Mouse (Mus musculus) right cerebral cortex, adult 2 months (tissue): Measurements from ENCODE around the gene Ccdc136.

Experiments used
- DNase-seq, 2 experiments: peaks; one replicate each; pipeline ENCODE4 v3.0.0; 2021 to 2022; ENCODE audit warnings: low spot score in 2 of 2

Gene Ccdc136

GRCm38 (mm10) chr6:29436461-29436934 is 40.4 kb downstream of the Ccdc136 start:
- no peak for DNase-seq

DNA sequence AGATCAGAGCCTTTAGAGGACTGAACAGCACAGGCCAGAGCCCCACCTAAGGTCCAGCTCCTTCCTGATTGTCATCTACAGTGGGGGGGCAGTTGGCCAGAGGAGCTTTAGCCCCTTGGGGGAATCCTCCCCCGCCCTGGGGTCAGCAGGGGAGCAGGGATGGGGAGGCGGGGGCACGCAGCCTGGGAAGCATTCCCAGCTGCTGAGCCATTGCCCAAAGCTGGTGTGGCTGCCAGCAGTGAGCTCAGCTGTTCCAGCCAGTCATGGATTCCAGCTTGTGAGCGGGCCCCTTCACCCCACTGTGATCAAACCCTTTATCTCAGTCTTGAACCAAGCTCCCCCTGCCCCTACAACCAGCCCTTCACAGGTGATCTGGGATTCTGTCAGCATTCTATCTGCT is 43.1 kb downstream of the Ccdc136 start:
- no peak for DNase-seq

DNA sequence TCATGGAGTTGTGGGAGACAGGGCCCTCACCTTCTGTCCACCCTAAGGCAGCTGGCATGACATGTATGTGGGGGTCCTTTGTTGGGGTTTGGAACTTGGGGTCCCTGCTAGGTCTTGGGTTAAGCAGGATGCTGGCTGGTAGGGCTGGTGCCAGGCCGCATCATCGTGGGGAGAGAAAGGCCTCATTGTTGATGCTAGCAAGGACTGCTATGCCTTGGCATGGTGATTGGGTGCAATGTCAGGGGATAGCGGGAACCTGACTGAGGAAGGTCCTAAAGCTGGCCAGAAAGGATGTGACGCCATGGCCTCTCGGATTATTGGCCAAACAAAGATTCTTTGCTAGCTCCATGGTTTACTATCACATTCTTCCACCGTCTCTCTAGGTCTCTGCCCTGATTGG is 43.7 kb downstream of the Ccdc136 start:
- DNase-seq, result no peak

DNA sequence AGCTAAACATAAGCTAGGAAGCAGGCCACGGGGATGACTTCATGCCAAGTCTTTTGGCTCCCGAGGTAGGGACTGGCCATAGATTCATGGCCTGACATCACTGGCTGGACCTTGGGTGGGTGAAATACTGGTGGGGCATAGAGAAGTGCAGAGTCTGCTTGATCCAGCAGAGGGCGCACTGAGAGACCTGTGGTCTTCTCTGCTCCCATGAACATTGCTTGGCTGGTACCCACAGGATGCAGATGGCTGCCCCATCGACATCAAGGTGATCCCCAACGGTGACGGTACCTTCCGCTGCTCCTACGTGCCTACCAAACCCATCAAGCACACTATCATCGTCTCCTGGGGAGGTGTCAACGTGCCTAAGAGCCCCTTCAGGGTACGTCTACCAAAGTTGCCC is 48.7 kb downstream of the Ccdc136 start:
- no peak for DNase-seq

DNA sequence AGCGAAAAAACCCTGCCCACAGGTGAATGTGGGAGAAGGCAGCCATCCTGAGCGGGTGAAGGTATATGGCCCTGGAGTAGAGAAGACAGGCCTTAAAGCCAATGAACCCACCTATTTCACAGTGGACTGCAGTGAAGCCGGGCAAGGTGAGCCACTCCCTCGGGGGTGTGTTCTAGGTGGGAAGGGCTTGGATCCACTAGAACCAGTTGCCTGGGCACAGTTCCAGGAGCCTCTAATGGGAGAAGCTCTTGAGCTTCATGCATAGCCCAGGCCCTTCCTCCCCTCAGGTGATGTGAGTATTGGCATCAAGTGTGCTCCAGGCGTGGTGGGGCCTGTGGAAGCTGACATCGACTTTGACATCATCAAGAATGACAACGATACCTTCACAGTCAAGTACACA is 49.2 kb downstream of the Ccdc136 start:
- DNase-seq, result no peak

DNA sequence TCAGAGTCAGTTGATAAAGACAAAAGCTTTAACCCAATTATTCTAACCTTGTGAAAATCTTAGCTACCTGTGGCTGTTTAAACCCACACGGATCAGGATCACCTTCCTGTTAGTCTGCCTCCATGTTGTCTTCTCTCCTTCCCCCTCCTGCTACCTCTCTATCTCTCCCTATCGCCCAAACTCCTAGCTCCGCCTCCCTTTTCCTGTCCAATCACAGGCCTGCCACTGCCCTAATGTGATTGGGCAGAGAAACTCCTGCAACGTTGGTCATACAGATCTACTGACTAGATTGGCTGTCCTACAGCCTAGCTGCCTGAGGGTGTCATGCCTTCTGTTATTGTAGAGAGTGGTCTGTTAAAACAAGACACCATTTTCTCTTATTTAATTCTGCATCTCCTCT is 53.7 kb downstream of the Ccdc136 start:
- no peak for DNase-seq

DNA sequence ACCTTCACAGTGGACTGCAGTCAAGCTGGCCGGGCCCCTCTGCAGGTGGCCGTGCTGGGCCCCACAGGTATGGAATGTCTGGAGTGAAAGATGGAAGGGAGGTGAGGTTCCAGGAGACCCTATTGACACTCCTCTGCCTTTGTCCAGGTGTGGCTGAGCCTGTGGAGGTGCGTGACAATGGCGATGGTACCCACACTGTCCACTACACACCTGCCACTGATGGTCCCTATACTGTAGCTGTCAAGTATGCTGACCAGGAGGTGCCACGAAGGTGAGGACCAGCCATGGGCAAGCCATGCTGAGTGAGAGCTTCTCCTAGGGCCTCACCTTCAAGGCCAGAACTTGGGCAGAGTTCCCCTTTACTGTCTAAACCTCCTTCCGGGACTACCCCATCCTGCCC is 54.6 kb downstream of the Ccdc136 start:
- no peak for DNase-seq

GRCm38 (mm10) chr6:29461502-29461901 is 65.4 kb downstream of the Ccdc136 start:
- no peak for DNase-seq

DNA sequence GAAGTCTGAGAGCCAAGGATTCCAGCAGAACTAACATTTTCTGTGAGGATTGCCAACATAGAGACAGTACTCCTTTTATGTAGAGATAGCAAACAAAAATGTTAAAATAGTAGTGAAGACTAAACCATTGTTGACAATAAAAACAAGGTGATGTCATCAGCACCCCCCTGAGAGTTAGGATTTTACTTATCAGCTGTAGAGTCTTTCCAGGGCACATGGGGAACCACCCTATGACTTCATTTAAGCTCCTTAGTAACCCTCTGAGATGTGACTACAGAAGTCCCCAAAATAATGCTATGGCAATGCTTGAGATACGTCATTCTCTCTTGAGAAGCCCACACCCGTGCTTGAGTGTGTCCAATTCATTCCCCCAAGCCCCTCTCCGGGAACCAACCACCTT is 67.3 kb downstream of the Ccdc136 start:
- DNase-seq, result no peak

DNA sequence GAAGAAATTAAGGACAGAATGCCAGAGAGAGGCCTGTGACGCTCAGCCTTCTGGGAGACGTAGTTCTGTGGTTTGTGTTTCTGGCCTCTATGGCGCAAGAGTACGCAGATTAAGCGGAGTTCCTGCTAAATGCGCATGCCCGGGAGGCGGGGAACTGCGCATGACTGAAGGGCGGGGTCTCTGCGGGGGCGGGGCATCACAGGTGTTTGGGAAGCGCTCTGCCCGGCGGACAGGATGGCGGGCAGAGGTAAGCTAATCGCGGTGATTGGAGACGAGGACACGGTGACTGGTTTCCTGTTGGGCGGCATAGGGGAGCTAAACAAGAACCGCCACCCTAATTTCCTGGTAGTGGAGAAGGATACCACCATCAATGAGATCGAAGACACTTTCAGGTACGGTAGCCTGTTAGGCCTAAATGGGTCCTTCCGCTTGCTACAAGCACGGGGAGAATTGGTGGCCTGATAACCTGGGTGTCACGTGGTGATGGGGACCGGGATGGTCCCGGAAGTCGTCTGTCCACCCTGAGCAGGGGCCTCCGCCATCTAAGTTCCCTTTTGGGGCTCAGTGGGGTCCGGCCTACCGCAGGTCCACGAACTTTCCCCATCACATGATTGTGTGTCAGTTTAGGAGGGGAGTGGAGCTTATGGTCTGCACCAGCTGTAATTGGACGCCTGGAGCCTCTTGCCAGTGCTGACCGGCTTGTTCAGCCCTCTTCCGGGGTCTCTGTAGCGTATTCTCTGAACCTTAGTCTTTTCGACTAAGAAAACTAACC is 71.7 kb downstream of the Ccdc136 start, which contains the start of gene Atp6v1f:
Atp6v1f (plus strand) TSS at position 136 of the 772 bp plus-strand sequence.
- DNase-seq, result peak; percentile 91 to 94

DNA sequence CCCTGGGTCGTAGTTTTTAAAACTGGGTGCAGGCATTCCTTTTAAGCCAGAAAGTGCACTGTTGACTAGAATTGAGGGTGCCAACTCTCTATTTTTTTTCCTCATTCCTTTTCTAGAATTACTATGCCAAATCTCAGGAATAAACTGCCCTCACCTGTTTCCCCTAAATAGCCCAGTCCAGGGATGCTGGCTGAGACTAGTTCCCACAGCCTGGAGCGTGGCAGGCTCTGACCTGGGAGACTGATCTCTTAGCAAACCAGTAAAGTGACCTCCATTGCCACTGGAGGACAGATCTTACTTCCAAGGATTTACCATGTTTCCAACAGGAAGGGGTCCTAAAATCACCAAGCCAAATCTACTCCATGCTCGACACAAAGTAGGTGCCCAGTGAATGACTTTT is 72.7 kb downstream of the Ccdc136 start:
- DNase-seq, result no peak

DNA sequence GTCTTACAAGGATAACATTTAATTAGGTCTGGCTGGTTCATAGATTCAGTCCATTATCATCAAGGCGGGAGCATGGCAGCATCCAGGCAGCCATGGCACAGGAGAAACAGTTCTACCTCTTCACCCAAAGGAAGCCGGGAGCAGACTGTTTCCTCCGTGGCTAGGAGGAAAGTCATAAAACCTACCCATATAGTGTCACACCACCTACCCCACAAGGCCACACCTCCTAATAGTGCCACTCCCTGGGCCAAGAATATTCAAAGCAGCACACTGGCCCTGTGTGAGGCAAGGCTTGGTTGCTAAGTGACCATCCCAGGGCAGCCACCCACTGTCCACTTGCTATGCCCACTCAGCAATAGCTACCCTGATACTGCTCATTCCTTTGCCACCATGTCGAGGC is 75.0 kb downstream of the Ccdc136 start, which contains the start of gene Atp6v1fnb:
Atp6v1fnb (plus strand) TSS at position 301 of the 400 bp plus-strand sequence.
- DNase-seq, result no peak

DNA sequence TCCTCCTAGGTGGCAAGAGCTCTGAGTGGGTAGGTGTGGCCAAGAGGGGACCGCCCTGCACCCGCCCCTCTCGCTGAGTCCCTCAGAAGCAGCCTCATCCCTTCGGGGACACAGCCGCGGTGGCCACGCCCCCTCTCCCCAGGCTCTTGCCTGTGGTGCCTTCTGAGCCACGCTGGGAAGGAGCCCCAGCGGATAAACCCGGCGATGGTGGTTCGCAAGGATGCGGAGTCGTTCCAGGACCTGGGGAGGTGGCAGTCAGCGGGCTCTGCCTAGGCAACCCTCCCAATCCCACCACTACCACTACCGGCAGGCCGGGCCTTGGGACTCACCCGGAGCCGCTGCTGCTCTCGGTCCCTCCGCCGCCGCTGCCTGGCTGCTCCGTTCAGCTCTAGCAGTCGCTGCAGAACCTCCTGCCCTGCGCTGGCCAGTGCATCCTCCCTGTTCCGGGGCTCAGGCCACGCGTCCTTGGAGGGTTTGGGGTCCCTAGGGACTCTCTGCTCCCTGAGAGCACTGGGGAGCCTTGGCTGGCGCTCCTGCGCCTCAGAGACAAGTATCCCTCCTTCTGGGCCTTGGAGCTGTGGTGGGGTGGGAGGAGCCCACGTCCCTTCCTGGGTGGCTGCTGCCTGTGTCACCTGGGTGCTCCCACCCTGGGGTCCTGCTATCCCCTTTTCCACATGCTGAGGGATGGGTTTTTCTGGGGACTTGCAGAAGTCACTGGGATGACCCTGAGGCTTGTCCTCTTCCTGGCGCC is 78.0 kb downstream of the Ccdc136 start:
- peak; percentile 68 to 80 for DNase-seq

GRCm38 (mm10) chr6:29474736-29475135 is 78.6 kb downstream of the Ccdc136 start:
- no peak for DNase-seq
